Mouse (Mus musculus): Measurements from ENCODE around the gene Pcnx3. TPM values are rescaled to one million over a fixed set of nuclear protein-coding genes. Genes with fewer than 3 reads are reported as not detected.

Gene Pcnx3
- total RNA-seq, 2 experiments from 2014 or later = 66.1 to 83.1 TPM

DNA sequence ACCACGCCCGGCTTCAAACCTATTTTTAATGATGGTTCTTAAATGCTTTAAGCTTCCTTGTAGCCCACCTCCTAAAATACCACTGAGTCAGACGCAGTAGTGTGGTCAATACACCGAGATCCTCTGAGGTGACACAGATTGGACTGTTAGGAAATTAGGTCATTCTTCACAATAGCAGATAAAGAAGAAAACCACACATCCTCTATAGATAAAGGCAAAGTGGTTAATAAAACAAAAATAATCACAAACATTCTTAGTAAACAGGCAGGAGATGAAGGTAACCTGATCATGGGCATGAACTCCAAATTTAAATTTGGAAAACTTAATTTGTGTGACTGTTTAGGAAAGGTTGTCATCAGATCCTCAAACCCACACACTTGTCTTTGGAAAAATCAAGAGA lies 68.7 kb downstream of the Pcnx3 start:
- intact Hi-C loops (cut with DNase I) = loop anchor here (5.0 kb wide), 1 partner anchor 38 kb away; no protein-coding TSS in a partner anchor
- no peak for DNase-seq (ENCODE audit: low spot score in 2 of 2)

DNA sequence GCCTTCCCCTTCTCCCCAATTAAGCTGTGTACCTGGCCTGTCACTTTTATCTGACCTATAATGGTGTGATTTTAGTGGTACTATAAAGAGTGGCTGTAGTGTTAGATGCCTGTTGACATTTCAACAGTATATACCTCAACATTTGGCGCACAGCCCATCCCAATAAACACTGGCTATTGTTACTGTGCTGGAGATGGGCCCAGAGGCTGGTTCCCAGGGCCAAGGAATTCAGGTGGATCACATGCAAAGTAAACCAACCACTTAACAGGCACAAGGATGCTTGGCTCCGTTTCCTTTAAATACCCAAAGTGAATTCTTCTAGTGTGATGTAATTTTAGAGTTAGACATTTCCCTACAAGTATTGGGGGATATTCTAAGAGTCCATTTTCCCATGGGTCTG lies 73.8 kb downstream of the Pcnx3 start:
- intact Hi-C loops (cut with DNase I) = no loop called here
- no peak for DNase-seq (ENCODE audit: low spot score in 2 of 2)

Small RNA genes within 50 kb of the gene (microRNA-seq; reads per million reads assigned to microRNA genes)
- 0.76 reads per million for gene Mir6987

Other genes with a start within 250 kb of the Pcnx3 start
- not detected for gene Fosl1, start 241.4 kb downstream of the Pcnx3 start, total RNA-seq (2021)
- gene Ccdc85b, start 231.0 kb downstream of the Pcnx3 start, total RNA-seq (2021) = 10 to 100 TPM; 28.5 to 31.7 TPM
- 10 to 100 TPM; 87.2 to 95.1 TPM for gene Fibp, start 228.3 kb downstream of the Pcnx3 start, total RNA-seq (2021)
- gene Ctsw, start 220.4 kb downstream of the Pcnx3 start, total RNA-seq (2021) = under 1 TPM in 1 of 2 experiments, not detected in 1; 0.86 TPM
- gene Efemp2, start 215.0 kb downstream of the Pcnx3 start, total RNA-seq (2021) = 10 to 100 TPM; 11.2 to 16.0 TPM
- 10 to 100 TPM; 30.5 to 31.1 TPM for gene Mus81, start 200.5 kb downstream of the Pcnx3 start, total RNA-seq (2021)
- gene Cfl1, start 198.5 kb downstream of the Pcnx3 start, total RNA-seq (2021) = 1,000 to 10,000 TPM; 1,319 to 1,567 TPM
- 10 to 100 TPM in 1 of 2 experiments, 1 to 10 TPM in 1; 2.7 to 11.0 TPM for gene 1700020D05Rik, start 185.1 kb downstream of the Pcnx3 start, total RNA-seq (2021)
- 10 to 100 TPM; 77.2 to 89.0 TPM for gene Snx32, start 178.4 kb downstream of the Pcnx3 start, total RNA-seq (2021)
- not detected for gene Ovol1, start 128.3 kb downstream of the Pcnx3 start, total RNA-seq (2021)
- 1 to 10 TPM; 6.6 to 7.3 TPM for gene Ap5b1, start 120.9 kb downstream of the Pcnx3 start, total RNA-seq (2021)
- 10 to 100 TPM; 73.2 to 74.8 TPM for gene Rnaseh2c, start 87.0 kb downstream of the Pcnx3 start, total RNA-seq (2021)
- gene Kat5, start 78.7 kb downstream of the Pcnx3 start, total RNA-seq (2021) = 100 to 1,000 TPM in 1 of 2 experiments, 10 to 100 TPM in 1; 80.4 to 105 TPM
- gene Rela, start 51.4 kb downstream of the Pcnx3 start, total RNA-seq (2021) = 10 to 100 TPM; 18.1 to 19.8 TPM
- 10 to 100 TPM; 14.0 to 22.8 TPM for gene Sipa1, start 25.2 kb downstream of the Pcnx3 start, total RNA-seq (2021)
- 10 to 100 TPM; 17.3 to 19.2 TPM for gene Map3k11, start 166 bp downstream of the Pcnx3 start, total RNA-seq (2021)
- not detected for gene Kcnk7, start 15.5 kb upstream of the Pcnx3 start, total RNA-seq (2021)
- 10 to 100 TPM; 22.9 to 27.1 TPM for gene Ehbp1l1, start 37.4 kb upstream of the Pcnx3 start, total RNA-seq (2021)
- 10 to 100 TPM; 26.8 to 28.7 TPM for gene Fam89b, start 40.7 kb upstream of the Pcnx3 start, total RNA-seq (2021)
- 10 to 100 TPM; 25.1 to 40.3 TPM for gene Ltbp3, start 52.0 kb upstream of the Pcnx3 start, total RNA-seq (2021)
- gene Scyl1, start 82.5 kb upstream of the Pcnx3 start, total RNA-seq (2021) = 10 to 100 TPM; 90.5 to 98.8 TPM
- gene Frmd8, start 186.4 kb upstream of the Pcnx3 start, total RNA-seq (2021) = 10 to 100 TPM; 11.6 to 13.3 TPM
- gene Slc25a45, start 188.9 kb upstream of the Pcnx3 start, total RNA-seq (2021) = 1 to 10 TPM; 3.0 to 4.1 TPM
- 1 to 10 TPM; 4.3 to 4.5 TPM for gene Tigd3, start 205.2 kb upstream of the Pcnx3 start, total RNA-seq (2021)
- 10 to 100 TPM; 77.5 to 96.5 TPM for gene Dpf2, start 224.1 kb upstream of the Pcnx3 start, total RNA-seq (2021)
- gene Cdc42ep2, start 235.9 kb upstream of the Pcnx3 start, total RNA-seq (2021) = 1 to 10 TPM; 5.5 to 8.3 TPM